Mouse (Mus musculus) liver, adult (tissue): ENCODE data around the gene Grhpr.

Experiments used
- GATA4 ChIP-seq: IDR thresholded peaks from 2 replicates; pipeline ENCODE4 v1.6.1; 2014; ENCODE audit warnings: mild to moderate bottlenecking, low read length; ENCODE audit not compliant: insufficient replicate concordance

Grhpr gene

GRCm38 (mm10) chr4:45000001-45000400, 18.8 kb downstream of the Grhpr start:
- TF ChIP-seq GATA4, result no peak

DNA sequence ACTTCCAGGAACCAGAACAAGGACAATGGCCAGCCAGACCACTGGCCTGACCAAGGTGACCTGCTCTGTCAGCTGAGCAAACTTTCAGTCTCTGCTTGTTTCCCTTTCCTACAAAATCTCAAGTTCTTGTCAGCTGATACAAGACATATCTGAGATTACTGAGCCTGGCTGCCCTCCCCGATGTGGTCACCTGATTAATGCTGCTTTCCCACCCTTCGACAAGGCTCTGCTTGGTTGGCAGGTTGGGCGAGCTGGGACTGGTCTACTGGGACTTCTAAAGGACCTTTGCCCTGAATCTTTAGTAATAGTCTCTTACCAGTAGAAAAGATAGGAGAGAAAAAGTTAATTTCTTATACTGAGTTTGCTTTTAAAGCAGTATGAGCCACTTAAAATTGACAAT, 24.3 kb downstream of the Grhpr start:
- TF ChIP-seq GATA4, result no peak

DNA sequence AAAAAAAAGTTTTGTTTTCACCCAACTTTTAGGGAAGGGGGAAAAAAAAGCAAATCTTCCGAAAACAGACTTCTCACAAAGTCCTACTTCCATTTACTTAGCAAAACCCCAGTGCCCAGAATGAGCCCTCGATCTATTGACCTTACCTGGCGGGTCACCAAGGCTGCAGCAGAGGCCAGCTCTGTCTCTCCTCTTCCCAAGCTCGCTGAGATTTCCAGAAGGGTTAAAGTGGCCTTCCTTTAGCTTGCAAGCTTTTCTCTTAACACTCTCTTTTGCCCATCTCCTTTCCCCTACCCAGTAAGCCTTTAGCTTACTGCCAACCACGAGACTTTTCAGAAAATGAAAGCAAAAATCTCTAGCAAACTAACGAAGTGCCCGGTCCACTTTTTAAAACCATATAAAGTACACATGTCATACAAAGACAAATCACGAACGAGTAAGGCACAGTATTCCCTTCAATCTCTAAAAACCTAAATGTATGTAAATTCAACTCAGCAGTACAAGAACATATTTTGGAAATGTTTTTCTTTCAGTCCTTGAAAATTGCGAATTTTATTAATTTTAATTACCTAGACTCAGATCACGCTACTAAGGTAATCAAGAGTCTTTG, 29.7 kb downstream of the Grhpr start:
- no peak for TF ChIP-seq GATA4

- TF ChIP-seq GATA4, result no peak
These were observed 30.4 kb downstream of the Grhpr start for GRCm38 (mm10) chr4:45011581-45012104.

GRCm38 (mm10) chr4:45012105-45012975, 31.1 kb downstream of the Grhpr start, which contains the start of gene Zbtb5:
TSS of gene Zbtb5 (minus strand) at chr4:45012412.
- peak; percentile 45; the same call in 1 of the 2 replicates for TF ChIP-seq GATA4

- no peak for TF ChIP-seq GATA4
These were observed 31.8 kb downstream of the Grhpr start for GRCm38 (mm10) chr4:45013031-45013431.

GRCm38 (mm10) chr4:45013537-45013936, 32.3 kb downstream of the Grhpr start:
- TF ChIP-seq GATA4, result no peak

- no peak for TF ChIP-seq GATA4
These were observed 34.4 kb downstream of the Grhpr start for GRCm38 (mm10) chr4:45015615-45016014.

DNA sequence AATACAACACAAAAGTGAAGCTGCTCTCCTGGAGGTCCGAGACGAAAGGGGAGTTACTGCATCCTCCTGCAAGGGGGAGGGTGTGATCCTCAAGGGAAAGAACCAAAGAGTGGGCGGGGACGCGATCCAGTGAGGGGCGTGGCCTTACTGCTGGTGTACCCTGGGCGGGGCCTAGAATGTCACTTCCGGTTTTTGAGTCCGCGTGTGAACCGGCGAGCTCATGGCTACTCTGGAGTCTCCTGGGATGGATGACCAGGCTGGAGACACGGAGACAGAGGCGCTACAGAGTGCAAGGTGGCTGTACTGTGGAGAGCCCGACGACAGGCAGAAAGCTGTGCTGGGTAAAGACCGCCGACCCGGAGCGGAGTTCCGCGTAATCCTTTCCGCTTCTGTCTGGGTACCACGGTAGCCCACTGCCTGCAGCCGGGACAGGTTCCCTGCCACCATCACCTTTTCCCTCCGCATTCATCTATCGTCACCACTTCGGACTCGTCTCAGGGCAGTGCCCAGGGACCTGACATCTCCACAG, 37.3 kb downstream of the Grhpr start, which contains the start of gene Polr1e:
Gene Polr1e (plus strand): TSS at position 132 of the 529 bp plus-strand sequence.
- TF ChIP-seq GATA4, result no peak

DNA sequence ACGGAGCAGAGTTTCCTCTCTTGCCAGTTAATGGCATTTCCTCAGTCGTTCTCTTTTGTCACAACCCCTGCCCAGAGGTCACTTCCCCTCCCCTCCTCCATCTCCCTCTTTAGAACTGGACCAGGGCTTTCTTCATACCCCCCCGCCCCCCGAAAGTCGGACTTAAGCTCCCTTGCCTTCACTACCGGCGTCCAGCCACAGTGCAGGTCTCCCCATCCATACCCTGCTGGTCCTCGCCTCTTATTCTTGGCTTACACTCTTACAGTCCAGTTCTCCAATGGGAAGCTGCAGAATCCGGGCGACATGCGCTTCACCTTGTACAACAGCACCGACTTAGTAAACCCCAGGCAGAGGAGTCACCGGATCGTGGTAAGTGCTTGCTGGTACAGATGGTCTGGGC, 37.8 kb downstream of the Grhpr start:
- no peak for TF ChIP-seq GATA4

DNA sequence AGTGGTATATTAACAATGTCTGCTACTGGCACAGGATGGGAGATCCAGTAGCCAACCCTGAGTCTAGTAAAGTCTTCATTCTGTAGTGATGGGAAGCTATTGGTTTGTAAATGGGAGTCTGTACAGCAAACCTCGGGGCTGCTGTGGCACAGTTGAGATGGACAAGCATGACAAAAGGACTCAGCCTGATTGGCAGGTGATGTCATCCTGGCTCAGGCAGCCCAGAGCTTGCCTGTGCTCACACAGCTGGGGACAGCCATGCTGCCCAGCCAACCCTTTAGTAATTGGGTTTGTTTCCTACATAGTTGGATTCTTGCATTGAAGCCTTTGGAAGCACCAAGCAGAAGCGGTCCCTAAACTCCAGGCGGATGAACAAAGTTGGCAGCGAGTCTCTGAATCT, 45.3 kb downstream of the Grhpr start:
- no peak for TF ChIP-seq GATA4

DNA sequence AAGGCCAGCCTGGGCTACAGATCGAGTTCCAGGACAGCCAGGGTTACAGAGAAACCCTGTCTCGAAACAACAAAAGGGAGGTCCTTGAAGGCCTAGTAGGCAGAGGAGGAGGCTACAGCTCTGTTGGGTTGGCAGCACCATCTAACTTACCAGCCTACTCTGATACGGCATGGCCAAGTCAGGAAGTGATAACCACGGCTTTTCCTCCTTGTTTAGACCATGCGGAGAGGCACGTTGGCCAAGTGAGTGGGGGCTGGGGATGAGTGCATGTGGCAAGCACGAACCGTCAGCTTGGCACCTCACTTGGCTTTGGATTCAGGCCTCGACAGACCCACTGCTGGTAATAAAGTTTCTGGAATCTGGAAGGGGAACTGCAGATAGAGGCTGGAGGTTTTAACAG, 51.4 kb downstream of the Grhpr start:
- TF ChIP-seq GATA4, result no peak

- no peak for TF ChIP-seq GATA4
These were observed 53.8 kb downstream of the Grhpr start for GRCm38 (mm10) chr4:45034693-45035628.

DNA sequence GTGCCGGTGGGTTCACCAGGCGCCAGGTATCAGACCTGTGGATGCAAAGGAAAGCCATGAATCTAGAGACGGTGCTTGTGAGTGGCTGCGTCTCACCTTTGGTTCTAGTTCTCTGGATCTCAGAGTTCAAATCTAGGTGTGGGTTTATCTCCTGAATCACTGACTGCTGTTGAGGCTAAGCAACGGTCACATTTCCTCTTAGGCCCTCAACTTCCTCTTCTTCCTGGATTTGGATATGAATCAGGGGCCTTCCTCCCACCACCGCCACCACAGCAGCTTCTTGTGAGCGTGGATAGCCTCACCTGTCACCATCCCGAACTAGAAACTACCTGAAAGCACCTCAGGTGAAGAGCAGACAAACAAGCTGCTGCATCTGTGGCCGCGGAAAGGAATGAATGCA, 54.9 kb downstream of the Grhpr start:
- no peak for TF ChIP-seq GATA4

- no peak for TF ChIP-seq GATA4
These were observed 55.4 kb downstream of the Grhpr start for GRCm38 (mm10) chr4:45036571-45036970.
